Mouse (Mus musculus) lung, postnatal 36 days (tissue): ENCODE results near the gene Asic5.

Source experiments
- DNase-seq: peaks from one replicate; pipeline ENCODE4 v3.0.0; 2022; ENCODE audit warnings: mixed read lengths

The Asic5 gene

GRCm38 (mm10) chr3:82022421-82022920, 40.4 kb downstream of the Asic5 start:
- no peak for DNase-seq

GRCm38 (mm10) chr3:82023065-82023464, 41.0 kb downstream of the Asic5 start:
- no peak for DNase-seq

- no peak for DNase-seq
These were observed 45.2 kb downstream of the Asic5 start for GRCm38 (mm10) chr3:82027286-82027685.

GRCm38 (mm10) chr3:82029229-82029628, 47.1 kb downstream of the Asic5 start:
- peak; percentile 59 for DNase-seq

GRCm38 (mm10) chr3:82030008-82030748, 48.1 kb downstream of the Asic5 start:
- DNase-seq: no peak

- DNase-seq: no peak
These were observed 54.4 kb downstream of the Asic5 start for GRCm38 (mm10) chr3:82036262-82037044.

GRCm38 (mm10) chr3:82043676-82044075, 61.6 kb downstream of the Asic5 start:
- DNase-seq: peak; percentile 47

GRCm38 (mm10) chr3:82044902-82045301, 62.8 kb downstream of the Asic5 start:
- peak; percentile 25 for DNase-seq

GRCm38 (mm10) chr3:82046087-82046486, 64.0 kb downstream of the Asic5 start:
- no peak for DNase-seq

GRCm38 (mm10) chr3:82047100-82047753, 65.1 kb downstream of the Asic5 start:
- DNase-seq: peak; percentile 59

GRCm38 (mm10) chr3:82048078-82048477, 66.0 kb downstream of the Asic5 start:
- DNase-seq: no peak

- peak; percentile 62 for DNase-seq
These were observed 66.6 kb downstream of the Asic5 start for GRCm38 (mm10) chr3:82048681-82049080.

- no peak for DNase-seq
These were observed 69.4 kb downstream of the Asic5 start for GRCm38 (mm10) chr3:82051468-82051867.

GRCm38 (mm10) chr3:82052029-82052428, 69.9 kb downstream of the Asic5 start:
- no peak for DNase-seq

GRCm38 (mm10) chr3:82054283-82054974, 72.3 kb downstream of the Asic5 start:
- no peak for DNase-seq

GRCm38 (mm10) chr3:82057201-82057600, 75.1 kb downstream of the Asic5 start:
- DNase-seq: peak; percentile 78

- no peak for DNase-seq
These were observed 79.5 kb downstream of the Asic5 start for GRCm38 (mm10) chr3:82061402-82062180.

GRCm38 (mm10) chr3:82067830-82068229, 85.7 kb downstream of the Asic5 start:
- no peak for DNase-seq
